9 mouse cellular contexts compared by ENCODE assay signal in the genomic region with DNA sequence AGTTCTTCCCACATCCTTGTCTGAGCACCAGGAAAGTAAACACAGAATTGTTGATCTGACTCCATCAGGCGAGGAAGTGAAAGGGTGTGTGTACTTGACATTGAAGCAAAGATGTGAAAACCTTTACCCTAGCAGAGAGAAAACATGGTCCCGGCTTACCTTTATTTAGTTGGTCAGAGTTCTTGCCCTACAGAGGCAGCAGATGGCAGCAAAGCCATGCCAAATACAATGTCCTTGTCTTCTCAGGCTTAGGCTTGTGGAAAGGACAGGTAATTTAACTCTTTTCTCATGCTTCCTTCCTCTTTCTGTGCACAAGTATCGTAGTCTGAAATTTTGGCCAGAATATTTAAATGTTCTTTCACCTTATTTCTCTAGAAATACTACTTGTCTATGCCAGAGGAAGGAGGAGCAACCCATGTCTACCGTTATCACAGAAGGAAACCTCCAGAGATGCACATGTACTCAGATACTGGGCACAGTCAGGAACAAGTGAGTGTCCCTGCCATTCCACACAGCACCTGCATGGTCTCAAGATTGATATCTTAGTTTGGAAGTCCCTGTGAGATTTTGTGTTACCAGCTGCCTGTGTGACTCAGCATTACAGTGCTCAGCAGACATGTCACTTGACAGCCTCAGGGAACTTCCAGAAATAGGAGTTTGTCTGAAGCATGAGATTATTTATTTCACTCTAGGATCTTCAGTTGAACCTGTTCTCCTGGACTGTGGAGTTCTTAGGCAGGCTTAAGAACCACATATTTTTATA. TPM values are rescaled to one million over a fixed set of nuclear protein-coding genes. Genes with fewer than 3 reads are reported as not detected.
DNase-seq lines count a peak whose midpoint lies in the region; ATAC-seq and TF ChIP-seq lines count a peak whose summit lies in the region.
"Had no signal": no experiment of that assay in that cellular context is flagged by ENCODE, and none has a peak within 500 bp of the region (broad histone marks: within the 10 kb centered on the region; RNA-seq: fewer than 3 reads in every experiment).

No protein-coding gene starts in this region.

- peaks cover 28% of the 10 kb centered on the region for H3K4me1 ChIP-seq in G1E (ENCODE audit: insufficient read depth, low read depth, low read length)
- peaks cover 11% of the 10 kb centered on the region; the same call in 1 of the 2 replicates for H3K4me1 ChIP-seq in limb, embryonic 14.5 days (ENCODE audit: control insufficient read depth, insufficient read depth, low read length)

- no peak for TF ChIP-seq POLR2A in limb, embryonic 14.5 days (IDR thresholded peaks at IDR 0.05; ENCODE audit: borderline replicate concordance, extremely low read depth, insufficient read depth, insufficient read length)

- TF ChIP-seq CTCF in G1E (IDR thresholded peaks at IDR 0.05; ENCODE audit: low read depth, low read length), result 0 out of 2 replicates have a peak, but pooled peaks have one; percentile 5

- peaks cover 59% of the 10 kb centered on the region for H3K36me3 ChIP-seq in G1E (replicated peaks)
- H3K36me3 ChIP-seq in limb, embryonic 14.5 days (ENCODE audit: control insufficient read depth, insufficient read depth, low read length), result peaks cover 12% of the 10 kb centered on the region

- H3K4me3 ChIP-seq in G1E (ENCODE audit: low read depth, low read length), result no peak overlapping the region
- no peak overlapping the region for H3K4me3 ChIP-seq in limb, embryonic 14.5 days (replicated peaks; ENCODE audit: low read length)

- H3K27me3 ChIP-seq in G1E (ENCODE audit: insufficient read depth, low read length), result peaks cover 13% of the 10 kb centered on the region; the same call in 1 of the 2 replicates
- no peaks in the 10 kb centered on the region for H3K27me3 ChIP-seq in limb, embryonic 14.5 days (ENCODE audit: control insufficient read depth, insufficient read depth, low read length)

- 46% methylated on average over 4 of the region's 4 CpGs for WGBS in limb, embryonic 14.5 days

- DNase-seq in layer of hippocampus, postnatal 10 days (ENCODE audit: low spot score in 2 of 2), result peak; percentile 27 to 48
- DNase-seq in layer of hippocampus, adult 11-12 months (ENCODE audit: low spot score), result no peak
- peak; percentile 24 for DNase-seq in G1E (ENCODE audit: low spot score)
- DNase-seq in c-Kit-positive CD71-positive TER-119-positive erythroid progenitor cells, embryonic 14.5 days (ENCODE audit: low spot score), result peak; percentile 56
- peak; percentile 31 to 76 for DNase-seq in frontal cortex, adult 2 months (ENCODE audit: extremely low spot score in 1 of 2, low spot score in 1 of 2)
- DNase-seq in limb, embryonic 14.5 days (ENCODE audit: low spot score), result peak; percentile 79
- DNase-seq in right cerebral cortex, postnatal 10 days (ENCODE audit: low spot score in 2 of 2), result peak; percentile 51 to 59
- DNase-seq in ovary, adult 18-20 months (ENCODE audit: low spot score), result no peak

- no peak overlapping the region for H3K4me2 ChIP-seq in limb, embryonic 14.5 days (replicated peaks; ENCODE audit: low read depth, low read length, severe bottlenecking)

- peaks cover 7% of the 10 kb centered on the region for H3K9me3 ChIP-seq in G1E (replicated peaks)
- H3K9me3 ChIP-seq in limb, embryonic 14.5 days (ENCODE audit: control insufficient read depth, low read length), result no peaks in the 10 kb centered on the region

- no peak overlapping the region for H3K27ac ChIP-seq in limb, embryonic 14.5 days (replicated peaks; ENCODE audit: low read depth, low read length)

- ATAC-seq in G1E (ENCODE audit: extremely low read depth, insufficient number of reproducible peaks, low FRiP score, poor library complexity, severe bottlenecking), result peak; percentile 32; the same call in 1 of the 2 replicates
- no peak for ATAC-seq in limb, embryonic 14.5 days (ENCODE audit: low FRiP score, low read depth)

- H3K9ac ChIP-seq in limb, embryonic 14.5 days (ENCODE audit: low read depth, low read length, severe bottlenecking), result no peak overlapping the region

RNA-seq across cellular contexts. Expression of gene Akip1, which starts 3.7 kb away (rescaled TPM):
- total RNA-seq in layer of hippocampus, postnatal 10 days (2021), result 1 to 10 TPM; 6.7 to 6.9 TPM
- total RNA-seq in G1E (2014; fragmentation: Nextera tagmentation), result 16.3 and 18.4 TPM in 2 replicates
- total RNA-seq in G1E (2017), result 23.3 and 25.2 TPM in 2 replicates
- polyA plus RNA-seq in G1E (2012), result 15.1 and 15.6 TPM in 2 replicates
- polyA plus RNA-seq in frontal cortex, adult 2 months (2012; rRNA removed), result 6.7 and 8.7 TPM in 2 replicates
- 20.4 and 25.5 TPM in 2 replicates for polyA plus RNA-seq in limb, embryonic 14.5 days (2012; rRNA removed)
- polyA plus RNA-seq in limb, embryonic 14.5 days (2014; fragmentation: Nextera tagmentation; extraction: Ambion mirVana), result 33.8 and 39.0 TPM in 2 replicates

RNA-seq across cellular contexts. Expression of gene St5, which starts 3.8 kb away (rescaled TPM):
- total RNA-seq in layer of hippocampus, postnatal 10 days (2021), result 10 to 100 TPM; 30.8 to 33.5 TPM
- 0.92 and 39.5 TPM in 2 replicates for total RNA-seq in G1E (2014; fragmentation: Nextera tagmentation)
- total RNA-seq in G1E (2017), result 0.23 and 0.49 TPM in 2 replicates
- polyA plus RNA-seq in G1E (2012), result 0.07 TPM in 2 replicates
- 24.3 and 32.2 TPM in 2 replicates for polyA plus RNA-seq in frontal cortex, adult 2 months (2012; rRNA removed)
- polyA plus RNA-seq in limb, embryonic 14.5 days (2012; rRNA removed), result 56.3 and 57.0 TPM in 2 replicates
- polyA plus RNA-seq in limb, embryonic 14.5 days (2014; fragmentation: Nextera tagmentation; extraction: Ambion mirVana), result 45.0 and 52.1 TPM in 2 replicates

RNA-seq across cellular contexts. Expression of gene BC051019, which starts 16.4 kb away (rescaled TPM):
- total RNA-seq in layer of hippocampus, postnatal 10 days (2021), result under 1 TPM; 0.30 to 0.40 TPM
- total RNA-seq in G1E (2014; fragmentation: Nextera tagmentation) (not detected in 2 replicates), G1E (2017) (not detected in 2 replicates)
- polyA plus RNA-seq in G1E (2012), result not detected in 2 replicates
- 0.12 TPM in 1 of 2 replicates, not detected in the other for polyA plus RNA-seq in frontal cortex, adult 2 months (2012; rRNA removed)
- 0.10 and 0.14 TPM in 2 replicates for polyA plus RNA-seq in limb, embryonic 14.5 days (2012; rRNA removed)
- polyA plus RNA-seq in limb, embryonic 14.5 days (2014; fragmentation: Nextera tagmentation; extraction: Ambion mirVana), result 0.15 TPM in 2 replicates
- polyA plus RNA-seq: neural tube, embryonic 14.5 days had no signal

RNA-seq across cellular contexts. Expression of gene Ascl3, which starts 24.3 kb away (rescaled TPM):
- total RNA-seq in layer of hippocampus, postnatal 10 days (2021), result not detected
- total RNA-seq in G1E (2014; fragmentation: Nextera tagmentation), result not detected in 2 replicates
- total RNA-seq in G1E (2017), result not detected in 2 replicates
- not detected in 2 replicates for polyA plus RNA-seq in G1E (2012)
- polyA plus RNA-seq in frontal cortex, adult 2 months (2012; rRNA removed), result 0.20 TPM in 1 of 2 replicates, not detected in the other
- not detected in 2 replicates for polyA plus RNA-seq in limb, embryonic 14.5 days (2012; rRNA removed)
- not detected in 2 replicates for polyA plus RNA-seq in limb, embryonic 14.5 days (2014; fragmentation: Nextera tagmentation; extraction: Ambion mirVana)

RNA-seq across cellular contexts. Expression of gene Tmem9b, which starts 45.5 kb away (rescaled TPM):
- 10 to 100 TPM; 73.2 to 76.8 TPM for total RNA-seq in layer of hippocampus, postnatal 10 days (2021)
- total RNA-seq in G1E (2014; fragmentation: Nextera tagmentation) (70.7 and 77.9 TPM in 2 replicates), G1E (2017) (88.0 and 88.6 TPM in 2 replicates)
- polyA plus RNA-seq in G1E (2012), result 4.9 and 7.7 TPM in 2 replicates
- polyA plus RNA-seq in frontal cortex, adult 2 months (2012; rRNA removed), result 143 and 149 TPM in 2 replicates
- 36.6 and 38.2 TPM in 2 replicates for polyA plus RNA-seq in limb, embryonic 14.5 days (2012; rRNA removed)
- polyA plus RNA-seq in limb, embryonic 14.5 days (2014; fragmentation: Nextera tagmentation; extraction: Ambion mirVana), result 64.2 and 69.2 TPM in 2 replicates

Comparison
In these comparisons a context has a peak if more than half of its experiments do, and no peak if none do; other contexts are left out.
1. DNase-seq: peak in layer of hippocampus, postnatal 10 days (2 of 2), G1E (single experiment), c-Kit-positive CD71-positive TER-119-positive erythroid progenitor cells, embryonic 14.5 days (single experiment), frontal cortex, adult 2 months (2 of 2), limb, embryonic 14.5 days (single experiment) and right cerebral cortex, postnatal 10 days (2 of 2); none in layer of hippocampus, adult 11-12 months (single experiment) and ovary, adult 18-20 months (single experiment).
2. RNA of gene St5, which starts 3.8 kb away (polyA plus RNA-seq): 45.0 to 57.0 TPM in limb, embryonic 14.5 days and 24.3 to 32.2 TPM in frontal cortex, adult 2 months; 0.07 TPM in G1E; every median in the first group is over 10 times any median in the second.